Mouse (Mus musculus): ENCODE measurements around the gene Pdcd6ip. TPM values are rescaled to one million over a fixed set of nuclear protein-coding genes. Genes with fewer than 3 reads are reported as not detected.

The Pdcd6ip gene
- 220 TPM for polyA plus RNA-seq (2017; shearing (Covaris generic))

DNA sequence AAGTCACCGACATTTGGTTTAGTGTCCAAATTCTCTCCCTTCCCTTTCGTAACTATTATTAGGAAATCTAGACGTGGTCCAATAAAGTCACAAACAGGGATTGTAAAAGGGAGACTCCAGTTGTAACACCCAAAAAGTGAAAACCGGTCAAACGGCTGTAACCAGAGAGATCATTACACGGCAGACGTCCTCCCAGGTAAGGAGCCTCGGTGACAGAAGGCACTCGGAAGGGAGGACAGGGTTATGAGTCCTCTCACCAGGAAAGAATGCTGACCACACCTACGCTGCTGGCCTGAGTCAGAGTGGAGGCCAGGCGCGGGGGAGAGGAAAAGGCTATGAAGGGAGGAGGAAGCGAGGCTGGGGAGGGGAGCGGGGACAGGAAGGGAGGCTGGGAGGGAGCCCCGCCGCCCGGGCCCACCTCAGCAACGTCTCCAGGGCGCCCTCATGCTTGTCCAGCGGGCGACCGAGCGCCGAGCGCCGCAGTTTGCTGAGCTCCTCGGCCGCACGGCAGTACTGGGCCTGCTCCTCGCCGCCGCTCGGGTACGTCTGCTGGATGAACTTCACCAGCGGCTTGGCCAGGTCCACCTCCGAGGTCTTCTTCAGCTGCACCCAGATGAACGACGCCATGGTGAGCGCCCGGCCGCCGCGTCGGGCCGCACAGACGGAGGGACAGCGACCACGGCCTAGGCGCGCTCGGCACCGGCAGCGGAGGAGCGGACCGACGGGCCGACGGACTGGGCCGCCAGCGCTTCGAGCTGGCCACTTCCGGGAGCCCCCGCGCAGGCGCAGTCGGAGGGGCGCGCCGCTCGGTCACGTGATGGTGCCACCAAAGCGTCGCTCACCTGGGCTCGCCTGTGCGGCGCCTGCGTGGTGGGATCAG, at the start of gene Pdcd6ip:
Pdcd6ip (minus strand) TSS at position 779 of the 880 bp plus-strand sequence.

DNA sequence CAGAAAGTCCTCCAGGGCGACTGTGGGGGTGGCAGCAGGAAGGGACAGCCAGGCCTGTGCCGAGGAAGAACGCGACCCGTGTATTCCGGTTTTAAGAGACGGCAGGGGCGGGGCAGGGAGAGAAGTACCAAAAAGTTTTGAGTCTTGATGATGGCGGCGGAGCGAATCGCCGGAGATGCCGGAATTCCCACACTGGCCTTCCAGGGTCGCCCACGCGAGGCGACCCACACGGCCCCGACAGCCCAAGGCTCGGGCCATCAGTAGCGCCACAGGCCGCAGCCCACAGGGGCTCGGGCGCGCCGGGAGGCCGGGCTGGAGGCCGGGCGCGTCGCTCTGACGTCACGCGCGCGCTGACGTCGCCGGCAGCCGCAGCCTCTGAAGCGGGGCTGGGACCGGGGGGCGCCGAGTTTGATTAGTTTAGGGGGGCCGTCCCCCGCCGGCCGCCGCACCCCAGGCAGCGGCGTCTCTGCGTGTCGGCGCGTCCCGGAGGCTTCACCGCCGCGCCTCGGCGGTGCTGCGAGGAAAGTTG, 33.1 kb upstream of the Pdcd6ip start, which contains the start of gene Clasp2:
Clasp2 (plus strand) TSS at position 366 of the 529 bp plus-strand sequence.

Other genes starting within 250 kb of the Pdcd6ip start
- gene Clasp2, start 33.2 kb upstream of the Pdcd6ip start, polyA plus RNA-seq (2017; shearing (Covaris generic)) = 40.5 TPM
- gene Ubp1, start 222.7 kb upstream of the Pdcd6ip start, polyA plus RNA-seq (2017; shearing (Covaris generic)) = 83.0 TPM